Mouse (Mus musculus) brain, embryonic 14.5 days (tissue): ENCODE results near the gene Mustn1.

Experiments used
- CTCF ChIP-seq: fragments of 200-500 bp; IDR thresholded peaks from 2 replicates; pipeline ENCODE4 v1.5.1; 2012; ENCODE audit warnings: inconsistent platforms, mild to moderate bottlenecking, moderate library complexity, borderline replicate concordance; ENCODE audit not compliant: insufficient read depth, insufficient read length; ENCODE audit errors: extremely low read depth
- POLR2A ChIP-seq: fragments of 200-500 bp; IDR thresholded peaks from 2 replicates; pipeline ENCODE4 v1.6.1; 2012; ENCODE audit warnings: mild to moderate bottlenecking, inconsistent platforms, borderline replicate concordance; ENCODE audit not compliant: poor library complexity, insufficient read depth, insufficient read length, severe bottlenecking; ENCODE audit errors: extremely low read depth

DNA sequence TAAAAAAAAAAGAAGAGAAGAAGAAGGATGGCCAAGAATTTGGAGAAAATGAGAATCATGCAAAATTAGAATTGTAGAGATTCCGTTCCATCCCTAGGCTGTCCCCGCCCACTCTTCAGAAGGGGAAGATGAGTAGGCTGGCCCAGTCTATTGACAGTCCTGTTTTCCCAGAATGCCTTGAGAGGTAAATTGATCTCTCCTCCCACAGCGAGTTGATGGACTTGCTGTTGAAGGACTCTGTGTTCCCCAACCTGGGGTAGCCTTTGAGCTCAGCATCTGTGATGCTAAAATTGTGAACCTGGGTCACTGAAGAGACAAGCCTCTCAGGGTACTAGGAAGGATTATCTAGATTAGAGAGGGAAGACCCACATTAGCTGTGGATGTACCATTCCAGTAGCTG is 46.5 kb downstream of the Mustn1 start:
- TF ChIP-seq POLR2A: no peak
- no peak for TF ChIP-seq CTCF
